Mouse (Mus musculus): ENCODE data around the gene Coq10a. TPM values are rescaled to one million over a fixed set of nuclear protein-coding genes. Genes with fewer than 3 reads are reported as not detected.

Coq10a gene
- polyA plus RNA-seq, 1 experiment from 2014 or later = 4.6 TPM

GRCm38 (mm10) chr10:128369218-128369543 is 384 bp upstream of the Coq10a start:
- no peaks in the 10 kb centered on the region for H3K9me3 ChIP-seq (ENCODE audit: control insufficient read depth, low read length)
- peaks cover 14% of the 10 kb centered on the region for H3K4me1 ChIP-seq (replicated peaks; ENCODE audit: control insufficient read depth, insufficient read depth, low read length)
- H3K4me3 ChIP-seq (ENCODE audit: low read length) = peak overlapping the region; percentile 76
- H3K27me3 ChIP-seq (ENCODE audit: control insufficient read depth, insufficient read depth, low read depth, low read length) = no peaks in the 10 kb centered on the region
- peak overlapping the region; percentile 79 for H3K4me2 ChIP-seq (ENCODE audit: low read depth, low read length)
- no peak for ATAC-seq (ENCODE audit: low read depth)
- 3% methylated on average over 9 of the region's 9 CpGs for WGBS
- H3K9ac ChIP-seq (ENCODE audit: low read length) = peak overlapping the region; percentile 79
- peak overlapping the region; percentile 96 for H3K27ac ChIP-seq (ENCODE audit: low read length)
- peaks cover 4% of the 10 kb centered on the region; the same call in 1 of the 2 replicates for H3K36me3 ChIP-seq (ENCODE audit: control insufficient read depth, insufficient read depth, low read length)

- Histone ChIP-seq H3K36me3 (ENCODE audit: control insufficient read depth, insufficient read depth, low read length) (peaks cover 8% of the 10 kb centered on the region), H3K9me3 (ENCODE audit: control insufficient read depth, low read length) (no peaks in the 10 kb centered on the region), H3K4me3 (ENCODE audit: low read length) (peak overlapping the region; percentile 76), H3K4me1 (replicated peaks; ENCODE audit: control insufficient read depth, insufficient read depth, low read length) (peaks cover 14% of the 10 kb centered on the region), H3K9ac (ENCODE audit: low read length) (peak overlapping the region; percentile 79), H3K4me2 (ENCODE audit: low read depth, low read length) (peak overlapping the region; percentile 79), H3K27ac (ENCODE audit: low read length) (peak overlapping the region; percentile 96), H3K27me3 (ENCODE audit: control insufficient read depth, insufficient read depth, low read depth, low read length) (no peaks in the 10 kb centered on the region)
- WGBS = 16% methylated on average over 19 of the region's 19 CpGs
- ATAC-seq (ENCODE audit: low read depth) = no peak
Measured at GRCm38 (mm10) chr10:128367899-128368401, 847 bp downstream of the Coq10a start.

- Histone ChIP-seq H3K9ac (ENCODE audit: low read length) (no peak overlapping the region), H3K4me2 (ENCODE audit: low read depth, low read length) (no peak overlapping the region), H3K4me3 (ENCODE audit: low read length) (no peak overlapping the region), H3K4me1 (replicated peaks; ENCODE audit: control insufficient read depth, insufficient read depth, low read length) (peaks cover 2% of the 10 kb centered on the region), H3K27ac (ENCODE audit: low read length) (no peak overlapping the region), H3K36me3 (ENCODE audit: control insufficient read depth, insufficient read depth, low read length) (peaks cover 42% of the 10 kb centered on the region), H3K9me3 (ENCODE audit: control insufficient read depth, low read length) (no peaks in the 10 kb centered on the region), H3K27me3 (ENCODE audit: control insufficient read depth, insufficient read depth, low read depth, low read length) (no peaks in the 10 kb centered on the region)
- 43% methylated on average over 3 of the region's 3 CpGs for WGBS
- peak; percentile 50; the same call in 1 of the 2 replicates for ATAC-seq (ENCODE audit: low read depth)
Measured at GRCm38 (mm10) chr10:128362568-128362967, 6.2 kb downstream of the Coq10a start.

GRCm38 (mm10) chr10:128361836-128362235 is 7.0 kb downstream of the Coq10a start:
- no peaks in the 10 kb centered on the region for H3K9me3 ChIP-seq (ENCODE audit: control insufficient read depth, low read length)
- 84% methylated on average over 6 of the region's 6 CpGs for WGBS
- no peaks in the 10 kb centered on the region for H3K27me3 ChIP-seq (ENCODE audit: control insufficient read depth, insufficient read depth, low read depth, low read length)
- no peak overlapping the region for H3K4me3 ChIP-seq (ENCODE audit: low read length)
- no peak for ATAC-seq (ENCODE audit: low read depth)
- peaks cover 45% of the 10 kb centered on the region for H3K36me3 ChIP-seq (ENCODE audit: control insufficient read depth, insufficient read depth, low read length)
- no peaks in the 10 kb centered on the region for H3K4me1 ChIP-seq (replicated peaks; ENCODE audit: control insufficient read depth, insufficient read depth, low read length)
- H3K4me2 ChIP-seq (ENCODE audit: low read depth, low read length) = no peak overlapping the region
- H3K27ac ChIP-seq (ENCODE audit: low read length) = no peak overlapping the region
- H3K9ac ChIP-seq (ENCODE audit: low read length) = no peak overlapping the region

GRCm38 (mm10) chr10:128359226-128359625 is 9.6 kb downstream of the Coq10a start:
- Histone ChIP-seq H3K4me3 (ENCODE audit: low read length) (no peak overlapping the region), H3K9me3 (ENCODE audit: control insufficient read depth, low read length) (no peaks in the 10 kb centered on the region), H3K9ac (ENCODE audit: low read length) (no peak overlapping the region), H3K36me3 (ENCODE audit: control insufficient read depth, insufficient read depth, low read length) (peaks cover 53% of the 10 kb centered on the region), H3K4me1 (replicated peaks; ENCODE audit: control insufficient read depth, insufficient read depth, low read length) (no peaks in the 10 kb centered on the region), H3K27ac (ENCODE audit: low read length) (no peak overlapping the region), H3K27me3 (ENCODE audit: control insufficient read depth, insufficient read depth, low read depth, low read length) (no peaks in the 10 kb centered on the region), H3K4me2 (ENCODE audit: low read depth, low read length) (no peak overlapping the region)
- no peak for ATAC-seq (ENCODE audit: low read depth)
- WGBS = 79% methylated on average over 6 of the region's 6 CpGs

- 0 out of 2 replicates have a peak, but pooled peaks have one; percentile 56 for ATAC-seq (ENCODE audit: low read depth)
- Histone ChIP-seq H3K9ac (ENCODE audit: low read length) (no peak overlapping the region), H3K9me3 (ENCODE audit: control insufficient read depth, low read length) (no peaks in the 10 kb centered on the region), H3K27me3 (ENCODE audit: control insufficient read depth, insufficient read depth, low read depth, low read length) (no peaks in the 10 kb centered on the region), H3K27ac (ENCODE audit: low read length) (no peak overlapping the region), H3K4me2 (ENCODE audit: low read depth, low read length) (no peak overlapping the region), H3K4me1 (replicated peaks; ENCODE audit: control insufficient read depth, insufficient read depth, low read length) (no peaks in the 10 kb centered on the region), H3K4me3 (ENCODE audit: low read length) (no peak overlapping the region), H3K36me3 (ENCODE audit: control insufficient read depth, insufficient read depth, low read length) (peaks cover 57% of the 10 kb centered on the region)
- WGBS = 36% methylated on average over 2 of the region's 2 CpGs
Measured at GRCm38 (mm10) chr10:128358796-128359195, 10.0 kb downstream of the Coq10a start.

GRCm38 (mm10) chr10:128347541-128347940 is 21.3 kb downstream of the Coq10a start:
- Histone ChIP-seq H3K4me3 (ENCODE audit: low read length) (no peak overlapping the region), H3K27ac (ENCODE audit: low read length) (no peak overlapping the region), H3K4me2 (ENCODE audit: low read depth, low read length) (no peak overlapping the region), H3K36me3 (ENCODE audit: control insufficient read depth, insufficient read depth, low read length) (peaks cover 15% of the 10 kb centered on the region), H3K9me3 (ENCODE audit: control insufficient read depth, low read length) (no peaks in the 10 kb centered on the region), H3K4me1 (replicated peaks; ENCODE audit: control insufficient read depth, insufficient read depth, low read length) (peaks cover 14% of the 10 kb centered on the region), H3K9ac (ENCODE audit: low read length) (no peak overlapping the region), H3K27me3 (ENCODE audit: control insufficient read depth, insufficient read depth, low read depth, low read length) (no peaks in the 10 kb centered on the region)
- 87% methylated on average over 8 of the region's 8 CpGs for WGBS
- no peak for ATAC-seq (ENCODE audit: low read depth)

GRCm38 (mm10) chr10:128344568-128345275 is 24.1 kb downstream of the Coq10a start:
- peak overlapping the region; percentile 59 for H3K27ac ChIP-seq (ENCODE audit: low read length)
- 10% methylated on average over 7 of the region's 7 CpGs for WGBS
- H3K4me3 ChIP-seq (ENCODE audit: low read length) = peak overlapping the region; percentile 30
- H3K9me3 ChIP-seq (ENCODE audit: control insufficient read depth, low read length) = no peaks in the 10 kb centered on the region
- peak overlapping the region; percentile 51 for H3K4me2 ChIP-seq (ENCODE audit: low read depth, low read length)
- peak; percentile 95 for ATAC-seq (ENCODE audit: low read depth)
- no peaks in the 10 kb centered on the region for H3K36me3 ChIP-seq (ENCODE audit: control insufficient read depth, insufficient read depth, low read length)
- H3K9ac ChIP-seq (ENCODE audit: low read length) = 0 out of 2 replicates have a peak overlapping the region, but pooled peaks have one; percentile 23
- H3K4me1 ChIP-seq (replicated peaks; ENCODE audit: control insufficient read depth, insufficient read depth, low read length) = peaks cover 14% of the 10 kb centered on the region
- H3K27me3 ChIP-seq (ENCODE audit: control insufficient read depth, insufficient read depth, low read depth, low read length) = no peaks in the 10 kb centered on the region

GRCm38 (mm10) chr10:128343436-128343835 is 25.4 kb downstream of the Coq10a start:
- no peak for ATAC-seq (ENCODE audit: low read depth)

More at GRCm38 (mm10) chr10:128343436-128343835, 25.4 kb downstream of the Coq10a start:
- Histone ChIP-seq H3K4me2 (ENCODE audit: low read depth, low read length) (no peak overlapping the region), H3K4me1 (replicated peaks; ENCODE audit: control insufficient read depth, insufficient read depth, low read length) (peaks cover 23% of the 10 kb centered on the region), H3K9ac (ENCODE audit: low read length) (no peak overlapping the region), H3K36me3 (ENCODE audit: control insufficient read depth, insufficient read depth, low read length) (no peaks in the 10 kb centered on the region), H3K27ac (ENCODE audit: low read length) (peak overlapping the region; percentile 46; the same call in 1 of the 2 replicates), H3K27me3 (ENCODE audit: control insufficient read depth, insufficient read depth, low read depth, low read length) (no peaks in the 10 kb centered on the region), H3K9me3 (ENCODE audit: control insufficient read depth, low read length) (no peaks in the 10 kb centered on the region), H3K4me3 (ENCODE audit: low read length) (no peak overlapping the region)
- 88% methylated on average over 1 of the region's 1 CpGs for WGBS
